Mouse (Mus musculus): Measurements from ENCODE around the gene Chadl.
"Not testable (repeated sequence)": the region's sequence is repeated elsewhere in the genome, so short reads cannot be mapped to it uniquely, and the experiment has no call there.

Gene Chadl

DNA sequence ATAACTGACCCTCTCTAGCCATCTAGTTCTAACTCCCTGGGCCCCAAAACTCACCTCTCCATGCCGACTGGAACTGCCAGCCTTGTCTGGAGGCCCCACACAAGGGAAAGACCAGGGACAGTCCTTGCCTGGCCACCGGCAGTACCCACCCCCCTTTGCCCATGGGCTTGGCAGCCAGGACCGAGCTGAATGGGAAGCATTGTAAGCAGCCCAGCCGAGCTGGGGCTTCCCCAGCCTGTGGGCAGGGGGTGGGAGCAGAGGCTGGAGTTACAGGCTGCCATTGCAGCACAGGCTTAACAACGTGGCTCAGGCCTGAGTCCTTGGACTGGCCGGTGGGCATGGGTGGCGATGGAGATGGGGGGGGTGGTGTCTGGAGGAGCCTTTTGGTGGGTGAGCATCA, at the start of gene Chadl:
Gene Chadl (minus strand): TSS at position 113 of the 400 bp plus-strand sequence.
- Histone ChIP-seq H3K9me3 (ENCODE audit: low read length) (no peaks in the 10 kb centered on the region), H3K4me3 (replicated peaks; ENCODE audit: low read length) (no peak within 1 kb of the TSS), H3K27me3 (ENCODE audit: insufficient read depth, low read length) (peaks cover 51% of the 10 kb centered on the region), H3K36me3 (ENCODE audit: insufficient read depth, low read length) (peaks cover 3% of the 10 kb centered on the region; the same call in 1 of the 2 replicates), H3K4me1 (replicated peaks; ENCODE audit: low read depth, low read length) (peaks cover 51% of the 10 kb centered on the region)
- no peak for TF ChIP-seq NANOG (IDR thresholded peaks at IDR 0.05; ENCODE audit: borderline replicate concordance, low read length)
- TF ChIP-seq CTCF (conservative IDR thresholded peaks at IDR 0.05; ENCODE audit: low read length), result no peak
- TF ChIP-seq POU5F1 (IDR thresholded peaks at IDR 0.05; ENCODE audit: borderline replicate concordance, low read length), result no peak

DNA sequence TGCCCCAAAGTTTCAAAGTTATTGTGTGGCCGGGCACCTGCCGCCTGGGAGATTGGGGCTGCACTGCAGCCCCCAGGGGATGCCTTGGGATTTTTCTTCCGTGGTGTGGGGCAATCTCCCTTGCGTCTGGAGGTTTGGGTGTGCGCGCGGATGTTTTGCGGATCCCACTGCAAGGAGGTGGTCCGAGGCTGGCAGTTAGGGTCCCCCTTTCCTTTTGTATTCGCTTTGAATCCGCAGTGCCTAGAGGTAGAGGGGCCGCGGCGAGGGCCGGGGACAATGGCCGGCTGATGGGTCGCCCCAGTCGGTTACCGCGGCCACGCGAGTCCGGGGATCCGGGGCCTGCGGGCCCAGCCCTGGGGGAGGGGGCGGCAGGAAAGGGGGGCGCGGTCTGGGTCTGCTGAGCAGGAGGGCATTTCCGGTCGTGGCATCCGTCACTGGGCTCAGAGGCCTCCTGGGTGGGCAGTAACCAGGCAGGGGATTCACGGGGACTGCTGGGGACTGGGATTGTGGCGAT, 48.6 kb upstream of the Chadl start:
- peak overlapping the region; percentile 90 for H3K4me3 ChIP-seq (replicated peaks; ENCODE audit: low read length)
- no peak for TF ChIP-seq NANOG (IDR thresholded peaks at IDR 0.05; ENCODE audit: borderline replicate concordance, low read length)
- no peak for TF ChIP-seq POU5F1 (IDR thresholded peaks at IDR 0.05; ENCODE audit: borderline replicate concordance, low read length)
- no peak for TF ChIP-seq CTCF (conservative IDR thresholded peaks at IDR 0.05; ENCODE audit: low read length)

DNA sequence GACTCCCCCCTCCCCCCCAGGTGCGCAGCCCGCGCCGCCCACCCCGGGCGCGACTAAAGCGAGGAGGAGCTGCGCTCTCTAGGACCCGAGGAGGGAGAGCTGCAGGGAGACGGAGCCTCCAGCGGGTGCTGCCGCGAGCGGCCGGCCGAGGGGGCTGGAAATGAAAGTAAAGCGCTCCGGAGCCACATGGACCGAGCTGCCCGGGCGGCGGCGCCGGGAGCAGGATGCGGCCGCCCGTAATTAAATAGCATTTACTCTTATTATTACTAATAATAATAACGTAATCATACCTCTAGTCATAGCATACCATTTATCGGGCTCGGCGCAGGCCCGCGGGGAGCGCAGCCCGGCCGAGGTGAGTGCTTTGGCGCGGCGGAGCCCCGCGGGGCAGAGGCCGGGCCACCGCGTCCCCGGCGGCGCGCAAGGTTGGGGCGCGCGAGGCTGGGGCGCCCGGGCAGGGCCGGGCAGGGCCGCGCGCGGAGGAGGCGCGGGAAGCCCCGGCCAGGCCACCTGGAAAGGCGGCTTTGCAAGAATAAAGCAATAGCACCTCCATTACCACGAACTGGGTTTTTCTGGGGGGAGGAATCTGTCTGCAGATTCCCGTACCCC, 48.0 kb upstream of the Chadl start, which contains the start of the genes Zc3h7b and Rangap1:
Gene Zc3h7b (plus strand): TSS at position 66 of the 609 bp plus-strand sequence.
Gene Rangap1 (minus strand): TSS at position 539 of the 609 bp plus-strand sequence.
- peaks cover 2% of the 10 kb centered on the region for H3K27me3 ChIP-seq (ENCODE audit: insufficient read depth, low read length)
- H3K9me3 ChIP-seq (ENCODE audit: low read length), result no peaks in the 10 kb centered on the region
- peaks cover 33% of the 10 kb centered on the region for H3K4me1 ChIP-seq (replicated peaks; ENCODE audit: low read depth, low read length)
- H3K4me3 ChIP-seq (replicated peaks; ENCODE audit: low read length), result peak within 1 kb of the TSS; percentile 90
- TF ChIP-seq NANOG (IDR thresholded peaks at IDR 0.05; ENCODE audit: borderline replicate concordance, low read length) (no peak), POU5F1 (IDR thresholded peaks at IDR 0.05; ENCODE audit: borderline replicate concordance, low read length) (no peak), CTCF (conservative IDR thresholded peaks at IDR 0.05; ENCODE audit: low read length) (no peak)
- H3K36me3 ChIP-seq (ENCODE audit: insufficient read depth, low read length), result no peaks in the 10 kb centered on the region

More for the DNA sequence above, 48.6 kb upstream of the Chadl start:
- peaks cover 39% of the 10 kb centered on the region for H3K4me1 ChIP-seq (replicated peaks; ENCODE audit: low read depth, low read length)
- H3K9me3 ChIP-seq (ENCODE audit: low read length), result no peaks in the 10 kb centered on the region
- H3K27me3 ChIP-seq (ENCODE audit: insufficient read depth, low read length), result peaks cover 2% of the 10 kb centered on the region
- H3K36me3 ChIP-seq (ENCODE audit: insufficient read depth, low read length), result no peaks in the 10 kb centered on the region

DNA sequence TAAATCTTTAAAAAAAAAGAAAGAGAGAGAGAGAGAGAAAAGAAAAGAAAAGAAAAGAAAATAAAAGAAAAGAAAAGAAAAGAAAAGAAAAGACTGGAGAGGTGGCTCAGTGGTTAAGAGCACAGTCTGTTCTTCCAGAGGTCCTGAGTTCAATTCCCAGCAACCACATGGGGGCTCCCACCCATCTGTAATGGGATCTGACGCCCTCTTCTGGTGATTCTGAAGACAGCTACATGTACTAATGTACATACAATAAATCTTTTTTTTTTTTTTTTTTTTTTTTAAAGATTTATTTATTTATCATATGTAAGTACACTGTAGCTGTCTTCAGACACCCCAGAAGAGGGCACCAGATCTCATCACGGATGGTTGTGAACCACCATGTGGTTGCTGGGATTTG, 45.3 kb upstream of the Chadl start:
- not testable (repeated sequence) for H3K27me3 ChIP-seq (ENCODE audit: insufficient read depth, low read length); H3K4me3 ChIP-seq (replicated peaks; ENCODE audit: low read length); H3K36me3 ChIP-seq (ENCODE audit: insufficient read depth, low read length); H3K9me3 ChIP-seq (ENCODE audit: low read length)
- peak; percentile 18 for TF ChIP-seq CTCF (conservative IDR thresholded peaks at IDR 0.05; ENCODE audit: low read length)
- H3K4me1 ChIP-seq (replicated peaks; ENCODE audit: low read depth, low read length), result peaks cover 19% of the 10 kb centered on the region

DNA sequence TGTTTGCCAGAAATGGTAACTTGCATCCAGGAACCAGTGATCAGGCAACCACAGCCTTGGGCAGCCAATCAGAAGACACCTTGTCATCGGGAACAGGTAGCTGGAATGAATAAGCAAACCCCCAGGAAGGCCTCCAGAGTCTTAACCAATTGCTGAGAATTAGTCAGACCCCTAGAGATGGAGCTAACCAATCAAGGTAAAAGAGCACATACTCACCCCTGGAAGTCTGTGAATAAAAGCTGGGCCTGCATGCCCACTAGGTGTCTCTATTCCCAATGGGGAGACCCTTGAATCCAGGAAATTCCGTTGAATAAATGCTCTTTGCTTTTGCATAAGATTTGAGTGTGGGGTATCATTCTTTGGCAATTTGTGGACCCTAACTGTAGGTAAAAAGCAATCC, 42.8 kb upstream of the Chadl start:
- Histone ChIP-seq H3K36me3 (ENCODE audit: insufficient read depth, low read length) (no peaks in the 10 kb centered on the region), H3K4me1 (replicated peaks; ENCODE audit: low read depth, low read length) (peaks cover 8% of the 10 kb centered on the region), H3K9me3 (ENCODE audit: low read length) (no peaks in the 10 kb centered on the region), H3K27me3 (ENCODE audit: insufficient read depth, low read length) (no peaks in the 10 kb centered on the region; the same call in none of the 2 replicates), H3K4me3 (replicated peaks; ENCODE audit: low read length) (no peak overlapping the region)
- TF ChIP-seq CTCF (conservative IDR thresholded peaks at IDR 0.05; ENCODE audit: low read length) (peak; percentile 54), POU5F1 (IDR thresholded peaks at IDR 0.05; ENCODE audit: borderline replicate concordance, low read length) (no peak)

DNA sequence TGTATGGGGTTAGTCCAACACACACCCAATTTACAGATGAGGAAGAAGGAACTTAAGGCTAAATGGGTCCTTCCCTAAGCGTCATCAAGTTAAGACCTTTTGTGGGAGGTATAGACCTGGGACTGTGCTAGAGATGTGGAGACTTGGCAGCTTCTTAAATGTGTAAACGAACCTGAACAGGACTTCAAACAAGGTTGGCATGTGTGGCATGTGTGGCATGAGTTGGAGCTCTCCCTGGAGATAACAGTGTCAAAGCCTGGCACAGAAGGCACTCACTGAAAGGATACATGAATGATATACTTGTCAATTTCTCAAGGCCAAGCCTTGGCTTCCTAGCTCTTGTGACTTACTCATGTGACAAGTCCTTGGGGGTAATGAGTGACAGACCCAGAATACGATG, 42.2 kb upstream of the Chadl start:
- no peak overlapping the region for H3K4me3 ChIP-seq (replicated peaks; ENCODE audit: low read length)
- no peaks in the 10 kb centered on the region for H3K9me3 ChIP-seq (ENCODE audit: low read length)
- H3K4me1 ChIP-seq (replicated peaks; ENCODE audit: low read depth, low read length), result peaks cover 4% of the 10 kb centered on the region
- H3K27me3 ChIP-seq (ENCODE audit: insufficient read depth, low read length), result no peaks in the 10 kb centered on the region; the same call in none of the 2 replicates
- TF ChIP-seq NANOG (IDR thresholded peaks at IDR 0.05; ENCODE audit: borderline replicate concordance, low read length) (no peak), CTCF (conservative IDR thresholded peaks at IDR 0.05; ENCODE audit: low read length) (no peak), POU5F1 (IDR thresholded peaks at IDR 0.05; ENCODE audit: borderline replicate concordance, low read length) (no peak)
- H3K36me3 ChIP-seq (ENCODE audit: insufficient read depth, low read length), result no peaks in the 10 kb centered on the region

DNA sequence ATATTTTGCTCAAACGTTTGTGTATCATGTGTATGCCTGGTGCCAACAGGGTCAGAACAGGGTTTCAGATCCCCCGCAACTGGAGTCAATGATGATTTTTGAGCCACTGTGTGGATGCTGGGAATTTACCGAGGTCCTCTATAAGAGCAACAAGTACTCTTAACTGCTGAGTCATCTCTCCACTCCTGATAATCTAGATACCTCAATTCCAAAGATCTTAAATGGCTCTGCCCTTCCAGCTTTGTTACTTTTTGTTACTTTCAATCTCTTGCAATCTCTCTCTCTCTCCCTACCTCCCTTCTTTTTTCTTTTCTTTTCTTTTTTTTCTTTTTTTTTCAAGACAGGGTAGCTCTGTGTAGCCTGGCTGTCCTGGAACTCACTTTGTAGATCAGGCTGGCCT, 38.0 kb upstream of the Chadl start:
- Histone ChIP-seq H3K4me3 (replicated peaks; ENCODE audit: low read length) (no peak overlapping the region), H3K27me3 (ENCODE audit: insufficient read depth, low read length) (no peaks in the 10 kb centered on the region), H3K36me3 (ENCODE audit: insufficient read depth, low read length) (no peaks in the 10 kb centered on the region), H3K4me1 (replicated peaks; ENCODE audit: low read depth, low read length) (peaks cover 7% of the 10 kb centered on the region; the same call in 1 of the 2 replicates), H3K9me3 (ENCODE audit: low read length) (no peaks in the 10 kb centered on the region)
- TF ChIP-seq POU5F1 (IDR thresholded peaks at IDR 0.05; ENCODE audit: borderline replicate concordance, low read length) (no peak), NANOG (IDR thresholded peaks at IDR 0.05; ENCODE audit: borderline replicate concordance, low read length) (no peak), CTCF (conservative IDR thresholded peaks at IDR 0.05; ENCODE audit: low read length) (no peak)

DNA sequence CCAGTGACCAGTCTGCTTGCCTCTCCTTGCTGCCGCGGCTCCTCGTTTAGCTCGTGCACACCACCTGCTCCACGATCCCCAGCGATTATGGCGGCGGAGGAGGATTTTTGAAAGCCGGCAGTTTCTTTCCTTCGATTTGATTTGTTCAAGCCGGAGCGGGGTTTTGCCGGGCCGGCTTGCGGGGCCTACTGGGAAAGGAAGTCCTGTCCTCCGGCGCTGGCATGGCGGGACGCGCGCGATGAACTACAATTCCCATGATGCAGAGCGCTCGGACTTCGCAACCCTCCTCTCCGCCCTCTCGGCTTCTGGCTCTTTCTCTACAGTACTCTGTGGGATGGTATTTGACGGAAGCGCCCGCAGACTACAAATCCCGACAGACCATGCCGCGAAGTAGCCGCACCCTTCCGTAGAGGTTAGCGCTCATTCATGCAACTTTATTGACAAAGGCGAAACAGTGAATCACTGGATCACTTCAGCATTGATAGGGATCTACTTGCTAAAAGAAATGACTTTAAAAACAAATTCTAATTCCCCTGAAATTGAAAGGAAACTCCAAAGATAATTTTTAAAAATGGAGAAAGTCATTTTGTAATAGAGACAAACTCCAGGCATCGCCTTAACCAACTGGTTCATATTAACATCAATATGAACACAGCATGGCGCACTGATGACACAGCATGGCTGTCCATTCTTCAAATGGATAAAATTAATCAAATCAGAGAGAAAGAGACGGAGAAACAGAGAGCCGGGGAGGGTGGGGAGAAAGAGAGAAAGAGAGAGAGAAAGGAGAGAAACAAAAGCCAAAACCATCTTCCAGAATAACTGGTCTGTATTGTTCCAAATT, 32.9 kb upstream of the Chadl start:
- no peaks in the 10 kb centered on the region for H3K27me3 ChIP-seq (ENCODE audit: insufficient read depth, low read length)
- H3K4me3 ChIP-seq (replicated peaks; ENCODE audit: low read length), result peak overlapping the region; percentile 100
- H3K4me1 ChIP-seq (replicated peaks; ENCODE audit: low read depth, low read length), result peaks cover 43% of the 10 kb centered on the region
- H3K9me3 ChIP-seq (ENCODE audit: low read length), result no peaks in the 10 kb centered on the region
- peaks cover 35% of the 10 kb centered on the region for H3K36me3 ChIP-seq (ENCODE audit: insufficient read depth, low read length)
- TF ChIP-seq NANOG (IDR thresholded peaks at IDR 0.05; ENCODE audit: borderline replicate concordance, low read length) (no peak), POU5F1 (IDR thresholded peaks at IDR 0.05; ENCODE audit: borderline replicate concordance, low read length) (no peak), CTCF (conservative IDR thresholded peaks at IDR 0.05; ENCODE audit: low read length) (no peak)
